Mouse (Mus musculus): Measurements from ENCODE around the gene 2900011O08Rik.

DNA sequence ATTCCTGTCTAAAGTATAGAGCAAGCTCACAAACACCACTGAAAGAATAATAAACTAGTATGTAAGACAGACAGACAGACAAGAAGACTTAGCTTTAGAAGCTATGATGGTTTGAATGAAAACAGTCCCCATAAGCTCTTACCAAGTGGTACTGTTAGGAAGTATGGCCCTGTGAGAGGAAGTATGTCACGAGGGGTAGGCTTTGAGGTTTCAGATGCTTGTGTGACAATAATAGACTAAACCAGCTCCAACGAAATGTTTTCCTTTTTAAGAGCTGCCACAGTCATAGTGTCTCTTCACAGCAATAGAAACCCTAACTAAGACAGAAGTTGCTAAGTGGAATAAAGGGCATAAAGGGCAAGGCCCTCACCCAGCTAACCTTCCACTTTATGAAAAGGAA lies 148.6 kb downstream of the 2900011O08Rik start:
- TF ChIP-seq TAL1 (IDR thresholded peaks at IDR 0.05; ENCODE audit: low read length) (no peak), GATA1 (IDR thresholded peaks at IDR 0.05; ENCODE audit: low read length) (no peak)

All from erythroblast, embryonic 14.5 days (primary cell).